In the genomic region with DNA sequence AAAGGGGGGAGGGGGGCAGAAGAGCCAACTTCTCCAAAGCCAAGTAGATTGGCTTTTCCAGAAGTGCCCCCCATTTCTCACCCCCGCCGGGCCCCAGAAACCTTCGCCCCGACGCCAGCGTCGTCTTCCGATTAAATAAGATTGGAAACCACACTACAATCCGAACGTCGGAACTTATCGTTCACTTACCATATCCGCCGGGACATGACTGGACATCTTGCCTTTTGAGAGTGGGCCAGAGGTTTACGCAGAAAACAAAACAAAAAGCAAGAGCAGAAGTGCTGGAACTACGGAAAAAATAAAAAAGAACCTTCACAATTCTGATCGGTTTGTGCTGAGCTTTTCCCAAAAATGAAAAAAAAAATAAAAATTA, we compare ENCODE assay signal across 7 mouse cellular contexts. TPM values are rescaled to one million over a fixed set of nuclear protein-coding genes. Genes with fewer than 3 reads are reported as not detected.
DNase-seq lines count a peak whose midpoint lies in the region; ATAC-seq and TF ChIP-seq lines count a peak whose summit lies in the region.

No protein-coding gene starts in this region.

- no peaks in the 10 kb centered on the region for H3K27me3 ChIP-seq in limb, embryonic 14.5 days (ENCODE audit: control insufficient read depth, insufficient read depth, low read length)

- peak overlapping the region; percentile 82 for H3K9ac ChIP-seq in limb, embryonic 14.5 days (ENCODE audit: low read depth, low read length, severe bottlenecking)

- H3K9me3 ChIP-seq in limb, embryonic 14.5 days (ENCODE audit: control insufficient read depth, low read length): no peaks in the 10 kb centered on the region

- peaks cover 28% of the 10 kb centered on the region for H3K4me1 ChIP-seq in limb, embryonic 14.5 days (ENCODE audit: control insufficient read depth, insufficient read depth, low read length)

- H3K4me2 ChIP-seq in limb, embryonic 14.5 days (replicated peaks; ENCODE audit: low read depth, low read length, severe bottlenecking): peak overlapping the region; percentile 78

- no peak for TF ChIP-seq POLR2A in limb, embryonic 14.5 days (IDR thresholded peaks at IDR 0.05; ENCODE audit: borderline replicate concordance, extremely low read depth, insufficient read depth, insufficient read length)

- H3K4me3 ChIP-seq in limb, embryonic 14.5 days (replicated peaks; ENCODE audit: low read length): peak overlapping the region; percentile 76

- DNase-seq in 3134 (ENCODE audit: extremely low read depth, insufficient read length, low spot score) (peak; percentile 70), 3T3-L1 (ENCODE audit: low read depth, low spot score) (peak; percentile 71)
- DNase-seq in cerebellum, postnatal 36 days: peak; percentile 22 to 37
- peak; percentile 41 to 51 for DNase-seq in heart, postnatal 36 days
- peak; percentile 23 for DNase-seq in limb, embryonic 14.5 days (ENCODE audit: low spot score)
- peak; percentile 69 for DNase-seq in naive thymus-derived CD4-positive, alpha-beta T cell, adult 2 months (ENCODE audit: low read depth)
- no peak for DNase-seq in layer of hippocampus, adult 18-20 months (ENCODE audit: low spot score in 2 of 2)

- intact Hi-C loops in heart, postnatal 36 days (cut with DNase I): loop anchor here (2.0 to 10.0 kb wide), 4 partner anchors 37 to 633 kb away; partner anchors contain the start of genes Hmgb1 and Uspl1

- H3K27ac ChIP-seq in limb, embryonic 14.5 days (replicated peaks; ENCODE audit: low read depth, low read length): peak overlapping the region; percentile 94

- no peaks in the 10 kb centered on the region for H3K36me3 ChIP-seq in limb, embryonic 14.5 days (ENCODE audit: control insufficient read depth, insufficient read depth, low read length)

- ATAC-seq in limb, embryonic 14.5 days (ENCODE audit: low FRiP score, low read depth): no peak

- 0% methylated on average over 17 of the region's 17 CpGs for WGBS in limb, embryonic 14.5 days

RNA-seq across cellular contexts. Expression of gene Ubl3, which starts 0.8 kb away (rescaled TPM):
- 10 to 100 TPM; 90.7 to 96.1 TPM for total RNA-seq in heart, postnatal 36 days (2021)
- polyA plus RNA-seq in limb, embryonic 14.5 days (2012; rRNA removed): 30.3 and 33.4 TPM in 2 replicates
- polyA plus RNA-seq in limb, embryonic 14.5 days (2014; fragmentation: Nextera tagmentation; extraction: Ambion mirVana): 73.6 and 84.6 TPM in 2 replicates
- 100 to 1,000 TPM; 235 to 245 TPM for total RNA-seq in layer of hippocampus, adult 18-20 months (2021)

Comparison
In these comparisons a context has a peak if more than half of its experiments do, and no peak if none do; other contexts are left out.
1. DNase-seq: peak in 3134 (single experiment), 3T3-L1 (single experiment), cerebellum, postnatal 36 days (2 of 2), heart, postnatal 36 days (2 of 2), limb, embryonic 14.5 days (single experiment) and naive thymus-derived CD4-positive, alpha-beta T cell, adult 2 months (single experiment); none in layer of hippocampus, adult 18-20 months (0 of 2).